Mouse (Mus musculus) limb, embryonic 11.5 days (tissue): Measurements from ENCODE around the gene Gdf1. TPM values are rescaled to one million over a fixed set of nuclear protein-coding genes. Genes with fewer than 3 reads are reported as not detected.
A peak's percentile ranks its signal among the peaks of the same experiment; 100 is the strongest.

ENCODE experiments used
- ATAC-seq: fragments of 200-750 bp; cut with Nextera tagmentation; 2 replicates; pipeline ENCODE4 v1.8.0; 2017; ENCODE audit warnings: low read depth; ENCODE audit not compliant: insufficient number of reproducible peaks, low FRiP score, low TSS enrichment
- DNase-seq: peaks from one replicate; pipeline ENCODE4 v3.0.0-alpha.2; 2015; ENCODE audit warnings: low spot score
- H3K27ac ChIP-seq: fragments of 300-500 bp; sonication (generic); replicated peaks from 2 replicates; pipeline ENCODE4 v1.5.1; 2014; ENCODE audit warnings: low read depth, mild to moderate bottlenecking, low read length
- H3K27me3 ChIP-seq: fragments of 300-500 bp; sonication (generic); 2 replicates; pipeline ENCODE4 v1.6.1; 2014; ENCODE audit warnings: mild to moderate bottlenecking, low read length, mixed read lengths; ENCODE audit not compliant: control insufficient read depth, insufficient read depth
- H3K36me3 ChIP-seq: fragments of 300-500 bp; sonication (generic); 2 replicates; pipeline ENCODE4 v1.6.1; 2014; ENCODE audit warnings: mild to moderate bottlenecking, low read length, moderate library complexity, mixed read lengths; ENCODE audit not compliant: control insufficient read depth, insufficient read depth
- H3K4me1 ChIP-seq: fragments of 300-500 bp; sonication (generic); 2 replicates; pipeline ENCODE4 v1.6.1; 2014; ENCODE audit warnings: low read length, mixed read lengths; ENCODE audit not compliant: control insufficient read depth, insufficient read depth
- H3K4me2 ChIP-seq: fragments of 300-500 bp; sonication (generic); 2 replicates; pipeline ENCODE4 v1.6.1; 2014; ENCODE audit warnings: low read depth, mild to moderate bottlenecking, moderate library complexity; ENCODE audit not compliant: severe bottlenecking
- H3K4me3 ChIP-seq: fragments of 300-500 bp; sonication (generic); 2 replicates; pipeline ENCODE4 v1.5.1; 2014; ENCODE audit warnings: low read depth, low read length
- H3K9ac ChIP-seq: fragments of 300-500 bp; sonication (generic); 2 replicates; pipeline ENCODE4 v1.6.1; 2014; ENCODE audit warnings: mild to moderate bottlenecking, low read length
- H3K9me3 ChIP-seq: fragments of 300-500 bp; sonication (generic); 2 replicates; pipeline ENCODE4 v1.6.1; 2016; ENCODE audit warnings: low read length; ENCODE audit not compliant: control insufficient read depth
- WGBS: fragments of 180-500 bp; shearing (Covaris S2); extraction: QIAGEN DNeasy Blood & Tissue Kit; methylation state at CpG from one replicate; pipeline ENCODE4 v1.1.7; 2014; 5-methylcytosine and 5-hydroxymethylcytosine counted together
- polyA plus RNA-seq: library from polyadenylated mRNA; unstranded; fragments of >200 nt; fragmentation: Nextera tagmentation; extraction: Ambion mirVana; gene quantifications from 2 replicates; pipeline ENCODE4 v1.2.1, GENCODE M21; 2014

Gdf1 gene
- polyA plus RNA-seq, 1 experiment from 2014 or later = 4.2 TPM

GRCm38 (mm10) chr8:70293988-70294405 is 35.6 kb upstream of the Gdf1 start:
- no peak overlapping the region for H3K27ac ChIP-seq
- ATAC-seq = no peak
- H3K4me3 ChIP-seq = no peak overlapping the region
- DNase-seq = no peak
- peaks cover 44% of the 10 kb centered on the region for H3K36me3 ChIP-seq
- no peak overlapping the region for H3K4me2 ChIP-seq
- no peaks in the 10 kb centered on the region for H3K9me3 ChIP-seq
- WGBS = 58% methylated on average over 5 of the region's 5 CpGs
- no peaks in the 10 kb centered on the region for H3K27me3 ChIP-seq
- no peaks in the 10 kb centered on the region for H3K4me1 ChIP-seq
- no peak overlapping the region for H3K9ac ChIP-seq

- no peak overlapping the region for H3K9ac ChIP-seq
- peaks cover 29% of the 10 kb centered on the region for H3K36me3 ChIP-seq
- H3K9me3 ChIP-seq = no peaks in the 10 kb centered on the region
- ATAC-seq = no peak
- H3K4me3 ChIP-seq = no peak overlapping the region
- H3K27ac ChIP-seq = no peak overlapping the region
- H3K4me2 ChIP-seq = no peak overlapping the region
- peaks cover 15% of the 10 kb centered on the region for H3K4me1 ChIP-seq
- WGBS = 90% methylated on average over 3 of the region's 3 CpGs
- no peaks in the 10 kb centered on the region for H3K27me3 ChIP-seq
- no peak for DNase-seq
These were observed 28.7 kb upstream of the Gdf1 start for GRCm38 (mm10) chr8:70300881-70301280.

GRCm38 (mm10) chr8:70302358-70302890 is 27.2 kb upstream of the Gdf1 start, which contains the start of the genes Ddx49 and Cope:
Gene Ddx49, minus strand, starts transcription at chr8:70302489.
Gene Cope, plus strand, starts transcription at chr8:70302518.
- Histone ChIP-seq H3K9ac (peak within 1 kb of the TSS; percentile 68), H3K27ac (no peak within 1 kb of the TSS), H3K9me3 (no peaks in the 10 kb centered on the region), H3K4me3 (peak within 1 kb of the TSS; percentile 91), H3K27me3 (no peaks in the 10 kb centered on the region), H3K36me3 (peaks cover 22% of the 10 kb centered on the region), H3K4me1 (peaks cover 15% of the 10 kb centered on the region), H3K4me2 (peak within 1 kb of the TSS; percentile 91)
- under 1% methylated on average over 40 of the region's 40 CpGs for WGBS
- ATAC-seq = peak; percentile 84
- DNase-seq = peak; percentile 98

GRCm38 (mm10) chr8:70302901-70303300 is 26.7 kb upstream of the Gdf1 start:
- Histone ChIP-seq H3K4me1 (peaks cover 15% of the 10 kb centered on the region), H3K4me3 (peak overlapping the region; percentile 91), H3K4me2 (peak overlapping the region; percentile 91), H3K36me3 (peaks cover 23% of the 10 kb centered on the region), H3K27ac (no peak overlapping the region), H3K9me3 (no peaks in the 10 kb centered on the region), H3K27me3 (no peaks in the 10 kb centered on the region), H3K9ac (peak overlapping the region; percentile 68)
- peak; percentile 27; the same call in 1 of the 2 replicates for ATAC-seq
- no peak for DNase-seq
- WGBS = 6% methylated on average over 16 of the region's 16 CpGs

GRCm38 (mm10) chr8:70309311-70309710 is 20.3 kb upstream of the Gdf1 start:
- peak; percentile 49 for DNase-seq
- no peak for ATAC-seq
- Histone ChIP-seq H3K27me3 (no peaks in the 10 kb centered on the region), H3K27ac (no peak overlapping the region), H3K4me3 (no peak overlapping the region), H3K4me1 (peaks cover 1% of the 10 kb centered on the region; the same call in 1 of the 2 replicates), H3K4me2 (no peak overlapping the region), H3K9me3 (no peaks in the 10 kb centered on the region), H3K36me3 (peaks cover 43% of the 10 kb centered on the region), H3K9ac (no peak overlapping the region)
- 37% methylated on average over 2 of the region's 2 CpGs for WGBS

GRCm38 (mm10) chr8:70313399-70313798 is 16.2 kb upstream of the Gdf1 start:
- H3K27ac ChIP-seq = no peak overlapping the region
- H3K36me3 ChIP-seq = peaks cover 23% of the 10 kb centered on the region
- no peak overlapping the region for H3K9ac ChIP-seq
- DNase-seq = no peak
- H3K4me2 ChIP-seq = no peak overlapping the region
- peaks cover 19% of the 10 kb centered on the region for H3K4me1 ChIP-seq
- H3K27me3 ChIP-seq = no peaks in the 10 kb centered on the region
- ATAC-seq = no peak
- no peaks in the 10 kb centered on the region for H3K9me3 ChIP-seq
- WGBS = 80% methylated on average over 2 of the region's 2 CpGs
- H3K4me3 ChIP-seq = no peak overlapping the region

- Histone ChIP-seq H3K4me1 (peaks cover 19% of the 10 kb centered on the region), H3K27me3 (no peaks in the 10 kb centered on the region)
- WGBS = 2% methylated on average over 66 of the region's 66 CpGs
These were observed 13.8 kb upstream of the Gdf1 start, which contains the start of gene Cers1 for GRCm38 (mm10) chr8:70315624-70316510. Gene Cers1, plus strand, starts transcription at chr8:70315775.

More at GRCm38 (mm10) chr8:70315624-70316510, 13.8 kb upstream of the Gdf1 start, which contains the start of gene Cers1:
- H3K27ac ChIP-seq = peak within 1 kb of the TSS; percentile 57; the same call in 1 of the 2 replicates
- peak; percentile 84 for DNase-seq
- H3K4me2 ChIP-seq = peak within 1 kb of the TSS; percentile 67
- peak within 1 kb of the TSS; percentile 41 for H3K4me3 ChIP-seq
- ATAC-seq = peak; percentile 42
- no peaks in the 10 kb centered on the region for H3K9me3 ChIP-seq
- H3K36me3 ChIP-seq = peaks cover 15% of the 10 kb centered on the region
- H3K9ac ChIP-seq = peak within 1 kb of the TSS; percentile 58
